Mouse (Mus musculus) testis, postnatal 10 days (tissue): ENCODE results near the gene Tas2r119.

Experiments
- DNase-seq: peaks from one replicate; pipeline ENCODE4 v3.0.0; 2021; ENCODE audit warnings: low spot score

Gene Tas2r119

DNA sequence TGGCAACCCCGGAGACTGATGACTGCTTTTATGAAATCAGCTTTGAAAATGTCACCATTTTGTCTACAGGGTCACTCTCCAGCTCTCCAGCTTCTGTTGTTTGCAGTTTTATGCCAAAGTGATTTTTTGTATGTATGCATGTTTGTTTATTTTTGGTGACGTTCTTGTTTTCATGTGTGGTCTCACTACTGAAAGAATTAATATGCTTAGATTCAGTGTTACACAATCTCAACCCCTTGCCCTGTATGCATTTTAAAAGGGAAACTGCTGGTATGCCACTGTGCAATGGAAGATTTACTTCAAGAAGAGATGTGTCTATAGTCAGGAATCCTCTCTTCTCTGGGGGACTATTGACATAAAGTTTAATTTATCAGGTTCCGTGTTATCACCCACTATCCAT, 48.3 kb downstream of the Tas2r119 start:
- no peak for DNase-seq

DNA sequence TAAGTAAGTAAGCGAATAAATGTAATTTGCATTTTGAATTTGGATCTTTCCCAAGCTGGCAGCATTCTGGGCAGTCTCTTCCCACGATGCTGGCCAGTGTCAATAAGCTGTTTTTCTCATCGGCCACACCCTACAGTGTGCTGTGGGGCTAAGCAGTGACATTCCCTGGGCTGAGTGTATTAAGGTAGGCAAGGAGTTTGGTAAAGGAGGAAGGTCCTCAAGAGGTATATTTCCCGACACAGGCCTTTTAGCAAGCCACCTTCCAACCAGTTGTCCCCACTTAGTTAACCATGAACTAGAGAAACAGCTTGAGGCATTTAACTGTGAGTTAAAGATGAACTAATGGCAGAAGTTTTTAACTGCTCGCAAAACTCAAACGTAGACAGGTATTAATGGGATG, 49.3 kb downstream of the Tas2r119 start:
- DNase-seq = no peak

DNA sequence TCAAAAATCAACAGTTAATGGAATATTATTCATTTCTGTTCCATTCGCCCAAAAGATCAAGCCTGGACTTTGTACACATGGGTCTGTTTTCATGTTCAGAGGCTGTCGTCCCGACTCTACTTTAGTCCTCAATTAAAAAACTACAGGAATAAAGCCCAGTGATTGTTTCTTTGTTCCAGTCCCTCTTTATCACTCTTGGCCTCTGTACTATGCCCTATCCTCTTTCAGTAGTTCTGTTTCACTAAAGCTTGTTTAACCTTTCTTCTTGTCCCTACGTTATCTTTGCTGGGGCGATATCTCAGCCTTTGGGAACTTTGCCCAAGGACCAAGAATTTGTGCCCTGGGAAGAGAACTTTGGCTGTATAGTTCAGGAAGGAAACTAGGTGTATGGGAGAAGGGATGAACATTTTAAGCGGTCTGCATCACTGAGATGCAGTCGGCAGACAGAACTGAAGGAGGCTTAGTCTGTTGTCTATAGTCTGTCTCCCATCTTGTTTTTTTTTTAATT, 49.9 kb downstream of the Tas2r119 start:
- no peak for DNase-seq
